Mouse (Mus musculus): Measurements from ENCODE around the gene Grasp.

Grasp gene

GRCm38 (mm10) chr15:101228866-101229590, 5.0 kb downstream of the Grasp start:
- WGBS = 76% methylated on average over 21 of the region's 21 CpGs

- 96% methylated on average over 19 of the region's 19 CpGs for WGBS
Observed at GRCm38 (mm10) chr15:101230503-101230902, 6.5 kb downstream of the Grasp start.

DNA sequence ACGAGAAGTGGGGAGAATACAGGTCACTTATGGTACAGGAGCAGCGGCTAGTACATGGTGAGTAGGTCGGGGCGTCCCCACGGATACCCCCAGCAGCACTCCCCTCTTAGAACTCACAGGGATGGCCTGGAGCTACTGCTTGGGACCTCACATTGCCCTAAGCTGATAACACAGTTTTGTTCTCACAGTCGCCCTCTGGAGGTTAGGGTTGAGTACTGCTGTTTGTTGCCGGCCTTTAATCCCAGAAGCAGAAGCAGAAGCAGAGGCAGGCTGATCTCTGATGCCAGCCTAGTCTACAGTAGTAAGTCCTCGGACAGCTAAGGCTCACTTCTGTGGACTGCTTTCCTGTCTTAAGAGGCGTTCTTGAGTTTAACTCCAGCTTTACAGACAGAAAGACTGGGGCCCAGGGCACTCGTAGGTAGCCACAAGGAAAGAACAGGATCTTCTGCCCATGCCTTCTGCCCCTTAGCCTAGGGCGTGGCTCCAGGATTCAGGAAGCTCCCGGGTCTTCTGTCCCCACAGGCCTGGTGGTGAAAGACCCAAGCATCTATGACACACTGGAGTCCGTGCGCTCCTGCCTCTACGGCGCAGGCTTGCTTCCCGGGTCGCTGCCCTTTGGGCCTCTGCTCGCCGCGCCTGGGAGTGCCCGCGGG, 7.1 kb downstream of the Grasp start:
- WGBS = 88% methylated on average over 23 of the region's 23 CpGs

GRCm38 (mm10) chr15:101231648-101232180, 7.7 kb downstream of the Grasp start:
- 63% methylated on average over 56 of the region's 56 CpGs for whole genome bisulfite sequencing

GRCm38 (mm10) chr15:101232607-101233006, 8.6 kb downstream of the Grasp start:
- WGBS = 44% methylated on average over 4 of the region's 4 CpGs

GRCm38 (mm10) chr15:101233183-101233582, 9.2 kb downstream of the Grasp start:
- 72% methylated on average over 3 of the region's 3 CpGs for WGBS

GRCm38 (mm10) chr15:101233641-101234275, 9.8 kb downstream of the Grasp start:
- 51% methylated on average over 11 of the region's 11 CpGs for WGBS

DNA sequence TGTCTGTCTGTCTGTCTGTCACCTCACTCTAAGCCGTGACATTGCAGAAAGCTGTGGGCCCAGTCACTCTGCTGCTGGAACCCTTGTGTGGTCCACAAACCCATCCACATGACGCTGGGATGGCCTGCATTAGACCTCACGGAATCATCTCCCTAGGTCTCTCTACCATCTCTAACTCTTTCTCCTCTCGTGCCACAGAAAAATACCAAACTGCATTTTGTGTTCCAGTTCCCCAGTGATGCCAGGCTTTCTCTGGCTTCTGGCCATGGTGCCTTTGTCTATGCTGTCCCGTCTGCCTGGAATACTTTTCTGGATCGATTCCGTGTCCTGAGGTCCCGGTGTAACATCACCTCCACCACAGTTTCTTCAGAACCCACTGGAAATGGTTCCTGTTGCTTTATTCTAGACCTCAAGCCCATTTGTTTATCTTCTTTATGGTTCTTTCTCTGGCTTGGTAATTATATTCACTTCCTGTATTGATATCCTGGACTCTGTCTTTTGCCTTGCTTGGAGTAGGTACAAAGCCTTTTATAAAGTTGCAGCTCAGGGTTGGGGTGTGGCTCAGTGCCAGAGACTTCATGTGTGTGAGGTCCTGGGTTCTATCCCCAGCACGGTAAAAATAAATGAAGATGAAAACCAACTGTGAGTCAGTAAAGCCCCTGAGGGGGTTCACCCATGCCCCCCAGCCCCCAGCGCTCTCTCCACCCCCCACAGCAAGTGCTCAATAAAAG, 10.8 kb downstream of the Grasp start:
- WGBS = 36% methylated on average over 10 of the region's 10 CpGs

- 29% methylated on average over 5 of the region's 5 CpGs for WGBS
Observed at GRCm38 (mm10) chr15:101235342-101235698, 11.3 kb downstream of the Grasp start.

DNA sequence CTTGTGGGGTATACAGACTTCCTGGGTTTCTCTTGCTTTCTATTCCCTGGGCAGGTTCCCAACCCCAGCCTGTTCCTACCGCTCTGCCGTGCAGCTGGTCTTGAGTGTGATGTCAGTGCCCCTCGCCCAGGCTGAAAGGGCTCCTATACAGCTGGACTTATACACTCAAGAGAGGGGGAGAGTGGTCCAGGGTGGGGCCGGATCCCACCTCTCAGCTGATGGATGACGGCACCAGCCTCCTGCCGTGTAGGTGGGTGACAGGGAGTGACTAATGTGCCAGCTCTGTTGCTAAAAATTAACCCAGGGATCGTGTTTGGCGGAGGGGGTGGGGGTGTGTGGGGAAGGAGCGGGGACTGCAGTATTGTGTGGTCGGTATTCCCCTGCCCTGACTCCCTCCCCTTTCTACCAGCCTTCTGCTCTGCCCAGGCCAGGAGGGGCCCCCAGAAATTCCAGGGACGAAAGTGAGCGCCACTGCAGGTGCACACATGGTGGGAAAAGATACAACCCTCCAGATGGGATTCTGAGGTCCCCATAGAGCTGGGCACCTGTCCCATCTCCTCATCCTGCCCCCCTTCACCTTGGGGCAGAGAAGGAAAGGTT, 11.8 kb downstream of the Grasp start:
- 24% methylated on average over 12 of the region's 12 CpGs for WGBS

DNA sequence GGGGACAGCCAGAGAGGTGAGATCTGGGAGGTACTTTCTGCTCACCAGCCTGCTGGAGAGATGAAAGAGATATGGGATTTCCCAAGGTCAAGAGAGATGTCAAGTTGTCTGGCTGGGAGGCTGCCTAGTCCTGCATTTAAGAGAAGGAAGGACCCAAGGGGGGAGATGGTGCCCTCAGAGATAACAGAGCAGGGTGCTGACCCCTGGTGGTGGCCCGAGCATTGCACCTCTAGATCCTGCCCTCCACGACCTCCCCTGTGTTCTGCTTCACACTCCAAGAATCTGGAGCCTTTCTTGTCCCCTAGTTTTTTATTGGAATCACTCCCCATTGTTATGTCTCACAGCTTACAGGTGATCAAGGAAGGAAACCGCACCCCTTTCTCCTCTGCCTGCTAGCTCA, 12.9 kb downstream of the Grasp start:
- WGBS = 13% methylated on average over 3 of the region's 3 CpGs

DNA sequence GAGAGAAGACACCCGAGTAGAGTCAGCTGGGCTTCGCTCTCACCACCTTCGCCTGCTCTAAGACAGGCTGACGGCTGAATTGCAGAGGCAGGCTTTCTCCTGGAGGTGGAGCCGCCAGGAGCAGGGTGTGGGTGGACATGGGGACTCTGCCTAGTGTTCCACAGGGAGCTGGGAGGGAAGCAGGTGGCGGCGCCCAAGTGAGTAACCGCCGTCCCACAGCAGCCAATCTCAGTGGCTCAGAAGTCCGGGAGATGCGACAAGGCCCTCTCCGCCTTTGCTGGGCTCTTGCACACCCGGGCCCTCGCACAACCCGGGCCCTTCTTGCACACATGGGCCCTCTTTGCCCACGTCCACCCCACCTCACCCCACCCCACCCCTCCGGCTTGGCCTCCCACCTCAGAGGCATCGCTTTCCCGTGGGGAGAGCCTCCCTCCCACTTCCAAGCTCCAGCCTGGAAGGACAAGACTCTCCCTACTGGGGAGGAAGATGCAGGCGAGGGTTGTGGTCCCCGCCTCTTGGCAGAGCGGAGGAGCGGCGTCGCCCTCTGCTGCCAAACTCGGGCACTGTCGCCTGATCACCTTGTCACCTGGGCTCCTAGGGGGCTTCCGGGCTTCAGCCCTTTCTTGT, 15.0 kb downstream of the Grasp start:
- 9% methylated on average over 28 of the region's 28 CpGs for WGBS

- 59% methylated on average over 8 of the region's 8 CpGs for WGBS
Observed at GRCm38 (mm10) chr15:101239821-101240220, 15.8 kb downstream of the Grasp start.

- under 1% methylated on average over 10 of the region's 10 CpGs for WGBS
Observed at GRCm38 (mm10) chr15:101240799-101241204, 16.8 kb downstream of the Grasp start.

- 34% methylated on average over 9 of the region's 9 CpGs for WGBS
Observed at GRCm38 (mm10) chr15:101241236-101241635, 17.2 kb downstream of the Grasp start.

DNA sequence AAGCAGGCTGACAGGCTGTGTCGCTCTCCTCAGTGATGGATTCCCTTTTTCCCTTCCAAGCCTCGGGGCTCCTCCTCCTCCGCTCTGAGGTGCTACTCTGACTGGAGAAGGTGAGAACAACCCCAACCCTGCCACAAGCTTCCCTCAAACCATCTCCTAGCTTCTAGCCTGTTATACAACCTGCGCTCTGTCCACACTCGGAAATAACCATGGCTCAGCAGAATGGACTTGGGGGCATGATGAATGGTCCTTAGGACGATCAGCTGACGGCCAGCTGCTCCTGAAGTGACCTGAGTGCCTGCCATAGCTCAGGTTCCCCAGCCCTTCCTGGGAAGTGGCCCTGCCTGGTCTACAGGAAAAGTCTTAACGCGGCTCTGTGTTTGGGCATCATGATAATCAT, 17.9 kb downstream of the Grasp start:
- WGBS = 70% methylated on average over 9 of the region's 9 CpGs

GRCm38 (mm10) chr15:101242645-101243044, 18.7 kb downstream of the Grasp start:
- WGBS = 48% methylated on average over 8 of the region's 8 CpGs

DNA sequence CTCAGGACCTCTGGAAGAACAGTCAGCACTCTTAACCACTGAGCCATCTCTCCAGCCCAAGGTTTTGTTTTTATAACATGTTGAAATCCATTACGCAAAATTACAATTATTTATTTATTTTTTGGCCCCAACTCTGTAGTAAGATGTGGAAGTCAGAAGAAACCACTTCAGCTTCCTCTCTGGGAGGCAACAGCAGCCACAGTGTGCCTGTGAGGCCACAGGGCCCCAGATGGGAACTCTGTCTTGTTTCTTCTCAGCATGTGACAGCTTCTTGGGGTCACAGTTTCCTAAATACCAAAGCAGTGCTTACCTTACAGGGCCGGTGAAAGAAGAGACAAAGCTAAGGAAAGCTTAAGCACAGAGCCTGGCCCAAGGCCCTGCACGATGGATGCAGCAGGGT, 20.0 kb downstream of the Grasp start:
- 74% methylated on average over 3 of the region's 3 CpGs for WGBS

- WGBS = 3% methylated on average over 56 of the region's 56 CpGs
Observed at GRCm38 (mm10) chr15:101246231-101247154, 22.5 kb downstream of the Grasp start.

DNA sequence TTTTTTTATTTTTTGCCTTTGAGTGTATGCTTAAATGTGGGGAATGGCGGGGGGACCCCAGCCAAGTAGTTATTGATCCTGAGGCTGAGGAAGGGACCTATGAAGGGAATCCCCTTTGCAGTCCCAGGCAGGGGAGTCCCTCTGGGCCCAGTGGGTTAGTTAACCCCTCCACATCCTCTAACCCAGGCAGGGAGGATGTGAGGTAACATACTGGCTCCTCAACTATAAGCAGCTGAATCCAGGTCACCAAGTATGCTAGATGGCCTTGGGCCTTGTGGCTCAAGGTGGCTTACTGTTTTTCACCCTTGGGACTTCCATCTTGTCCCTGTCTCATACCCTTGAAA, 23.1 kb downstream of the Grasp start:
- 95% methylated on average over 1 of the region's 1 CpGs for WGBS

Measured in cerebral cortex, adult 2 months (tissue).